Mouse (Mus musculus) brain, embryonic 14.5 days (tissue): Measurements from ENCODE around the gene Crcp.

ENCODE experiments used
- CTCF ChIP-seq: fragments of 200-500 bp; IDR thresholded peaks from 2 replicates; pipeline ENCODE4 v1.5.1; 2012; ENCODE audit warnings: inconsistent platforms, mild to moderate bottlenecking, moderate library complexity, borderline replicate concordance; ENCODE audit not compliant: insufficient read depth, insufficient read length; ENCODE audit errors: extremely low read depth
- POLR2A ChIP-seq: fragments of 200-500 bp; IDR thresholded peaks from 2 replicates; pipeline ENCODE4 v1.6.1; 2012; ENCODE audit warnings: mild to moderate bottlenecking, inconsistent platforms, borderline replicate concordance; ENCODE audit not compliant: poor library complexity, insufficient read depth, insufficient read length, severe bottlenecking; ENCODE audit errors: extremely low read depth

DNA sequence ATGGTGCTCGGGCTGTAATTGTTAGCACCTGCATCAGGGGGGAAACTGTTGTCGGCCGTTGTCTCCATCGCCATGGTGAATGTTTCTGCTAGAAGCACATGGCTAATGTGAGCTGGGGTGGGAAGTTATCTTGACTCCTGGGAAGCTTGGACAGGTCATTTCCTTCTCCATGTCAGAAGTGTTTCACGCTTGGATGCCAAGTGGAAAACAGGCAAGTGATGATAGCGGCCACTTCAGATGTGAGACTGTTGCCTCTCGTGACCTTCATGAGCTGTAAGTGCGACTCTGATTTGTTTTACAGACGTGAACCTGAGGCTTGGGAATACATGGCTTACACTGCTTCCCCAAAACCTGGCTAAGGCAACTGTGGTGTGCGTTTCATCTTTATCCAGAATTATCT, 17.5 kb downstream of the Crcp start:
- TF ChIP-seq POLR2A: no peak
- TF ChIP-seq CTCF: no peak
